Mouse (Mus musculus) brain, embryonic 14.5 days (tissue): Measurements from ENCODE around the gene Ctnnal1. TPM values are rescaled to one million over a fixed set of nuclear protein-coding genes. Genes with fewer than 3 reads are reported as not detected.

Experiments used
- DNase-seq: peaks from one replicate; pipeline ENCODE4 v3.0.0-alpha.2; 2011; ENCODE audit warnings: low read depth
- CTCF ChIP-seq: fragments of 200-500 bp; IDR thresholded peaks from 2 replicates; pipeline ENCODE4 v1.5.1; 2012; ENCODE audit warnings: inconsistent platforms, mild to moderate bottlenecking, moderate library complexity, borderline replicate concordance; ENCODE audit not compliant: insufficient read depth, insufficient read length; ENCODE audit errors: extremely low read depth
- POLR2A ChIP-seq: fragments of 200-500 bp; IDR thresholded peaks from 2 replicates; pipeline ENCODE4 v1.6.1; 2012; ENCODE audit warnings: mild to moderate bottlenecking, inconsistent platforms, borderline replicate concordance; ENCODE audit not compliant: poor library complexity, insufficient read depth, insufficient read length, severe bottlenecking; ENCODE audit errors: extremely low read depth
- polyA plus RNA-seq: library from polyadenylated mRNA; depleted of rRNA; stranded (reverse); fragments of >200 nt; gene quantifications from 2 replicates; pipeline ENCODE4 v1.2.3, GENCODE M21; 2012

The Ctnnal1 gene
- polyA plus RNA-seq, 1 experiment, result 22.2 TPM

DNA sequence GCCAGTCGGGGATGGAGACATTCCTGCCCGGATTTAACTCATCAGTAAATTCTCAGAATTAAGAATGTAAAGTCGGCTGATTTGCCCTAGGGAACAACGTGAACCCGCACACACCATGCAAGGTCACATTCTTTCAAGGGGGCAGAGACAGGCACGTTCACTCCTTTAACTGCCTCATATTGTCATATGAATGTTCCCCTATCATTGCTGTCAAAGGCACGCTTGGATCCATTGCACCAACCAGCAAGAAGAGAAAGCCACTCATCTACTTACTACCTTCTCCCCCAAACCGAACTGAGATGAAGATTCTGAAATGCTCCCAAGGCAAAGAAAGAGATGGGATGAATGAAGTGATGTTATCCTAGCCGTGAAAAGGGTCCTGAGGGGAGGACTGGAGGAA is 6.3 kb downstream of the Ctnnal1 start:
- no peak for TF ChIP-seq POLR2A
- TF ChIP-seq CTCF, result no peak

DNA sequence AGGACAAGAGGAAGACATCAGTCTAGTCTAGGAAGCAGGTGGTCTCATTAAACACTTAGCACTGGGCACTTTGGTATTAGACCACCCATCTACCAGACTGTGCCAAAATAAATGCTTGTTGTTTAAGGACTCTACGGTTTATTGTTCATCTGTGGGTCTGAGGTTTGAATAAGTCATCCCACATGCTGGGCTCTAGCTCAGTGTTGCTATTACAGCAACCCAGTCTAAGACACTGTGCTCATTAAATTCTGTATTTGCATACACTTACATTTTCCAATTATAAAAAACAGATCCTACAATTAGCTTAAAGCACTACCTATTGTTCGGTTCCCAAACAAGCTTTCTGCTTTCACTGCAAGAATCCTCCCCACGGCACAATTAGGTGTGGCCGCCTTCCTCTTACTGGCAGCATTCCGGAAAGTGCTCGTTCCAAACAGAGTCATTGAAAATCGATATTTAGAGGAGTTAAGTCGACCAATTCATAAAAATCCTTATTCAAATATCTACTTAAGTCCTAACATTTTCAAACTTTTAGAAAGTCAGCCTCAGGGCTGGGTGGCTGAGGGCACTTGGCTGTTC is 8.5 kb downstream of the Ctnnal1 start:
- no peak for DNase-seq
- TF ChIP-seq CTCF (no peak), POLR2A (no peak)

More for the DNA sequence above, 6.3 kb downstream of the Ctnnal1 start:
- no peak for DNase-seq

DNA sequence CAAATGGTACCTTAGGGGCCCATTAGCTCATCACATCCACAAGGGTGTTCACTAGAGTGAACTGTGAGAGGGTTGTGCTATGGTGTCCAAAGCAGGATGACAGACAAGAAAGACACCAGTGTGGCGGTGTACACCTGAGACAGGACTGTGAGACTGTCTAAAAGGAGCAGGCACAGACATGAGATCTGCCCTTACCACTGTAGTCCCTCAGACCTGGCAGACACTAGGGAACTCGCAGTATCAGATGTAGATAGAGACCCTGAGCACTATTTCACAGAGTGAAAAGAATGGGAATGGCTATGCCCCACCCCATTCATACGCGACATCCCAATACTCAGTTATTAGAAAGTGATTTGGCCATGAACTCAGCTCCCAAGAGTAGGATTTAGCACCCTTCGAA is 9.1 kb downstream of the Ctnnal1 start:
- DNase-seq, result no peak
- TF ChIP-seq CTCF, result no peak
- no peak for TF ChIP-seq POLR2A

DNA sequence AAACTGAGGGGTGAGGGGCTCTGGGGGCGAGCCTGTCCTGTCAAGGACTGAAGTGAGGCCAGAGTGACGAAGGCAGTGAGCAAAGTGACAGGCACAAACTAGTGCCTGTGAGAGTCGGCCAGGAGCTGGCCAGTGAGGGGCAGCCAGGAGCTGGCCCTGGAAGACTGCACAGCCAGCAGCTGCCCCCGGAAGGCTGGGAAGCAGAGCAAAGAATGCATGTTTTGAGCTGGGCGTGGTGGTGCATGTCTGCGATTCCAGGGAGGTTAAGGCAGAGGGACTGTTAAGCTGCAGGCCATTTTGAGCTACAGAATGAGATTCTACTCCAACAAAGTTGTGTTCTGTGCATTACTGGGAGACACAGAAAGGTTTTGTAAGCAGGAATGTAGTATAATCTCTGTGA is 14.3 kb downstream of the Ctnnal1 start:
- TF ChIP-seq CTCF (no peak), POLR2A (no peak)
- no peak for DNase-seq

DNA sequence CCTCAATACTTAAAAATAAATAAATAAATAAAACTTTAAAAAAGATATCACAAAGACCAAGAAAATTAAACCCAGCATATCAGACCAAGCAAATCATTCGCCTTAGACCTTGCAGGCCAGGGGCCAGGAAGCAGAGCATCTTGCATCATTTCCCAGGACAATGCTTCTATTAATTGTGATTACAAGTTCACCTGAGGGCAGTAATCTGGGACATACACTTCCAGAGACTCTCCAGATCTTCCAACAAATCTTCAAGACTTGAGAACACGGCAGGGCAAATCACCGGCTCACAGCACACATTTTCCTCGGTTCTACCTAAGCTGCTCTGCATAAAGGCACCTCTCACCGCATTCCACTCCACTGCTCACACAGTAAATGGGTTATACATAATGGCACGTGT is 16.9 kb downstream of the Ctnnal1 start:
- DNase-seq, result no peak
- TF ChIP-seq POLR2A (no peak), CTCF (no peak)

DNA sequence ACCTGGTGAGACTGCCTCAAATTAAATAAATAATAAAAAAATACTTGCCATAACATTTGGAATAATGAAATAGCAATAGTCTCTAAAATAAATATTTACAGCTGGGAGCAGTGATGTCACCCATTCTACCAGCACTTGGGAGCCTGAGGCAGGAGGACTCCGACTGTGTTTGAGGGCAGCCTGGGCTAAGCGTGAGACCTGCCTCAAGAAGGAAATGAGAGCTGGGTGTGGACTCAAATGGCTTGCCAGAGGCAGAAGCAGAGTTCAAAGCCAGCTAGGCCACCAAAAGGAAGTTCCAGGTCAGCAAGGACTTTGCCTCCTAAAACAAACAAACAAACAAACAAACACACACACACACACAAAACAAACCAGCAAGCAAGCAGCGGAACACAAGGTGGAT is 17.6 kb downstream of the Ctnnal1 start:
- TF ChIP-seq POLR2A (no peak), CTCF (no peak)

DNA sequence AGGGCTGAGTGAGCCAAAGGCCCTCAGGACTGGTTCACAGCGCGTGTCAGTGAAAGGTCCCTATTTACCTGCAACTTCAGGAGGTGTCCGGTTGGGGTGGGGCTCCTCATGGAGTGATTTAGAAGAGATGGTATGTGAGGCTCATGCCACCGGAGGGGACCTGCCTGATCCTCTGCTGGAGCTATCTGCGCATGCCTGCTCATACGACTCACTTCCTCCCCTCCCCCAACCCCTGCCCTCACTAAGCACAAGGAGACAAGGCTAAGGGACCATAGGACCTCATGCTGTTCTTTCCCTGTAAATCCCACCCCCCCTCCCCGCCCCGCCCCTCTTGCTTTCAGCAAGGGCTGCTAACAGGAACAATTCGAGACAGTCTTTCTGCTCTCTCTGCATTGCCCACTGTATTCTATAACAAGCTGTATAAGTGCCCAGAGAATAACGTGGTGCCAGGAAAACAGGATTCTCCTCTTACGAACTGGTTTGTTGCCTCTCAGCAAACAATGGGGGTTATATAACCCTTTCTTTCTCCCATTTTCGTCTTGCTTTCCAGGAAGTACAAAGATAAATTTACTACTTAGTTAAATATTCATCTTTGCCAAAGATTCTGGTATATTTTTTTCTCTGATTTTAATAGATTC is 19.0 kb downstream of the Ctnnal1 start:
- DNase-seq, result no peak
- TF ChIP-seq POLR2A, result no peak
- TF ChIP-seq CTCF, result no peak

More for the DNA sequence above, 17.6 kb downstream of the Ctnnal1 start:
- DNase-seq, result no peak

DNA sequence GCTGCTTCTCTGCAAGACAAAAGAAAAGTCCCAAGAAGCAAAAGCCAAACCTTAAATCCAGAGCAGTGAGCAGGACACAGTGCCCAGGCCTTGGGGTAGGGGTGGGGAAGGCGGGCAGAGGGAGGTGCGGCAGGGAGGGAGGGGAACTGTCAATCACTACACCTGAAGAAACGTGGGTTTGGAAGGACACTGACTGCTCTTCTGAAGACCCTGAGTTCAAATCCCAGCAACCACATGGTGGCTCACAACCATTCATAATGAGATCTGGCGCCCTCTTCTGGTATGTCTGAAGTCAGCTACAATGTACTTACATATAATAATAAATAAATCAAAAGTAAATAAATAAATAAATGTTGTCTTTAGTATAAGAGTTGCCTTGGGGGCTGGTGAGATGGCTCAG is 20.1 kb downstream of the Ctnnal1 start:
- DNase-seq, result no peak
- TF ChIP-seq CTCF, result no peak
- no peak for TF ChIP-seq POLR2A

DNA sequence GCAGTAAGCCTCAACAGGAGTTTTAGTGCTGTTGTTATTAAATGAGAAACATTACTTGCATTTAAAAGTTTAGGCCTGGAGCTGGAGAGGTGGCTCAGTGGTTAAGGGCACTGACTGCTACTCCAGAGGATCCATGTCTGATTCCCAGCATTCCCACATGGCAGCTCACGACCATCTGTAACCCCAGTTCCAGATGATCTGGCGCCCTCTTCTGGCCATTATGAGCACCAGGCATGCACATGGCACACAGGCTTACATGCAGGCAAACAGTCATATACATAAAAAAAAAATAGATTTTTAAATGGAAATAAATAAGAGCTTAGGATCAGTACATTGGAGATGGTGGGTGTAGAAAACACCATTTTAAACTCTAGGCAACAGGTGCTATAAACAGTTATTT is 21.0 kb downstream of the Ctnnal1 start:
- TF ChIP-seq CTCF (no peak), POLR2A (no peak)
- no peak for DNase-seq

DNA sequence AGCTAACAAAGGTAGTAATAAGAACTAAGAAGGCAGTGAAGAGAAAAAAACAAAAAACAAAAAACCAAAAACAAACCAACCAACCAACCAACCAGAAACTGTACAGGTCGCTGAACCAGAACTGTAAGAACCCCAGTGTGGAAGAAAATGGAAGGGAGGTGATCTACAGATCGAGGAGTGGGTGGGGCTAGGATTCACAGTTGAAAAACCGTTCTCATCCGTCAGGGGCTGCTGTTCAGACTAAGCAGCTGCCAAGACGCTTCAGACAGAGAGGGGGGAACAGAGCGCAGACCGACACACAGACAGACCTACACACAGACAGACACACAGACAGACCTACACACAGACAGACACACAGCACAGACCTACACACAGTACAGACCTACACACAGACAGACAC is 22.5 kb downstream of the Ctnnal1 start:
- DNase-seq, result no peak
- TF ChIP-seq CTCF (no peak), POLR2A (no peak)

DNA sequence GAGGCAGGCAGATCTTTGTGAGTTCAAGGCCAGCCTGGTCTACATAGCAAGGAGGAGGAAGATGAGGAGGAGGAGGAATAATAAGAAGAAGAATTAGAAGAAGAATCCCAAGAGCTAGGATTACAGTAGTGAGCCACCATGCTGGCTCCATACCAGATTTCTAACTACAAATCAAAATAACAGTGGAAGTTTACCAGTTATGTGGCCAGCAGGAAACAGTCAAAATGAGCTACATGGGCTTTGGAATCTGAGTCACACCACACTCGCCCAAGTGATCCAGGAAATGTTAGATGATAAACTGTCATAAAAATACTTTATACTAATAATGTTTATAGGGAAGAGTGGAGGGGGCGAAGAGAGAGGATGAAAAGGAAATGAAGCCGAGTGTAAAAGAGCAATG is 24.7 kb downstream of the Ctnnal1 start:
- no peak for DNase-seq
- TF ChIP-seq POLR2A, result no peak
- TF ChIP-seq CTCF, result no peak

DNA sequence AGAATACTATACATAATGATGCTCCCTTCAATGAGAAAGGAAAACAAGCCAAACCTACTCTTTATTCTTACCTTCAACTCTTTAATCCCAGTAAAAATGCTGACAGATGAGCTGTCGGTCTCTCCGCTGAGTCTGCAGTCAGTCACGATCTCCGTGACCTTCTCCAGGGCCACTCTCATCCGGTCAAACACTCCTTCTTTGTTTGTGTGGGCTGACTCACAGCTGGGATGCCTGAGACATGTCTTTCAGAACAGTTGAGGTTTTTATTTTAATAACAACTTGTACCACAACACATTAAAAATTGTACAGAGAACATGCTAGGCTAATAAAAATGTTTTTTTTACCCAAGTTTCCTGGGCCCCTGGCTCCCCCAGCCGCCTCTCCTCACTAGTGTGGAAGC is 27.3 kb downstream of the Ctnnal1 start:
- DNase-seq, result no peak
- TF ChIP-seq POLR2A, result no peak
- TF ChIP-seq CTCF, result no peak

DNA sequence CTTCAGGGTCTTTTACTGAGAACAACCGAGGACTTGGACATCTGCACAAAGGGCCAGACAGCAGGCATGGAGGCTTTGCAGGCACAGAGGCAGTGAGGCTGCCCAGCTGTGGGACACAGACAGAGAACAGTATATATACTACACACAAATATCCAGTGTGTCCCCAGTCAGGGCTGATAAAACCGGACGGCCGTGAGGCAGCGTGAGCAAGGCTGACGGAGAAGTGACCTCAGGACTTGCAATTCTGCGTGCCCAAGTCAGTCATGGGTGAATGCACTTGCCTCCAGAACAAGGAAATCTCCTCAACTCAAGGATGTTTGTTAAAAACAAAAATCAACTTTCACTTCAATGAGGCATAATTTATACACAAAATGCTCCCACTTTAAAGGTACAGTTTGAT is 33.0 kb downstream of the Ctnnal1 start:
- no peak for DNase-seq
- TF ChIP-seq CTCF, result no peak
- no peak for TF ChIP-seq POLR2A

DNA sequence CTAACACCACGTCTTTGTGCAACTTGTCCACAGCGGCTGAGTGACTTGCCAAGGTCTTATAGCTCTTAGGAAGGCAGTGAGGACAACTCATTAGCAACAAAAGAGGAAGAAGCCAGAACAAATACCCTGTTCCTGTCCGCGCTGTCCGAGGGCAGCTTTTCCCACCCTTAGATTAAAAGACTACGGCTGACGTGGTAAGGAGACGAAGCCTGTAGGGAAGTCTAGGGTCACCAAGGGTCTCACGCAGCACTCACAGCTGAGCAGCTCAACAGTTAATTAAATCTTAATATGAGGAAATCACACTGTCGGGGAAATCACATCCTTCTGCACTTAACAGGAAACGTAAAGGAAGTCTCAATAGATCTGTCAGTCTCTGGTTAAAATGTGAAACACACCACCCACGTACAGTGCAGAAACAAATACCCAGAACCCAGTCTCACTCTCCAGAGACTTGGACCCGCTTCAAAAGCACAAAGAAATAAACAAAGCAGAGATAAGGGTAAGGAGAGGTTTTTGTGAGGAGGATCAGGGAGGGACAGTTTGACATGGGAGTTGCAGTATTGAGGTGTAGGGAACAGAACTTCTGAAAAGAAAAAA is 33.9 kb downstream of the Ctnnal1 start:
- no peak for TF ChIP-seq CTCF
- no peak for TF ChIP-seq POLR2A
- DNase-seq, result peak; percentile 13
